Mouse (Mus musculus): Measurements from ENCODE around the gene Mga. TPM values are rescaled to one million over a fixed set of nuclear protein-coding genes. Genes with fewer than 3 reads are reported as not detected.

Mga gene
- polyA plus RNA-seq (2015; fragmentation: Nextera tagmentation; extraction: Ambion mirVana): 29.0 and 29.5 TPM in 2 replicates

- peak within 1 kb of the TSS; percentile 94 for H3K27ac ChIP-seq (ENCODE audit: low read length)
- peak within 1 kb of the TSS; percentile 73 for H3K4me3 ChIP-seq (replicated peaks; ENCODE audit: low read length)
- no peaks in the 10 kb centered on the region for H3K36me3 ChIP-seq (ENCODE audit: control insufficient read depth, insufficient read depth)
- no peaks in the 10 kb centered on the region for H3K9me3 ChIP-seq (ENCODE audit: control insufficient read depth, low read length)
- no peaks in the 10 kb centered on the region for H3K27me3 ChIP-seq (replicated peaks; ENCODE audit: control insufficient read depth, insufficient read depth, low read length)
- peak within 1 kb of the TSS; percentile 96 for H3K4me2 ChIP-seq (ENCODE audit: low read length)
- peak; percentile 97 for ATAC-seq
- WGBS: under 1% methylated on average over 58 of the region's 58 CpGs
- H3K9ac ChIP-seq (replicated peaks; ENCODE audit: low read depth, low read length): peak within 1 kb of the TSS; percentile 68
- peaks cover 12% of the 10 kb centered on the region for H3K4me1 ChIP-seq (replicated peaks; ENCODE audit: control insufficient read depth, insufficient read depth, low read length)
Measured at GRCm38 (mm10) chr2:119897090-119897732, at the start of gene Mga. Mga (plus strand) TSS chr2:119897228.

DNA sequence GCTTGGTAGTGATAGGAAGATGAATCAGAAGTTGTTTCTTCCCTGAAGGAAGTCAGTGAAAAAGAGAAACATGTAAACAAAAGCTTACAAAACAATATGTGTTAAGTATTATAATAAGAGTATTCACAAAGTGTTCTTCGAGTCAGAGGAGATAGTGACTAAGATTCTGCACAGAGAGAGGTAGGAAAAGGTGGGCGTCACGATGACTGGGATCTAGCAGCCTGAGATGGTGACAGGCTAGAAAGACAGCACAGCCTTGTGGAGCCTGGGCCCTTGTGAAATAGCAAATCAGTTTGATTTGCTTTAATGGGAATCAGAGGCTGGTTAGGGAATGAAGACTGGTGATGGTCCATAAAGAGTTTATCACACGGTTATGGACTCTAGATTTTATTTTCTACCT is 43.2 kb upstream of the Mga start:
- no peaks in the 10 kb centered on the region for H3K36me3 ChIP-seq (ENCODE audit: control insufficient read depth, insufficient read depth)
- H3K4me3 ChIP-seq (replicated peaks; ENCODE audit: low read length): no peak overlapping the region
- no peak overlapping the region for H3K9ac ChIP-seq (replicated peaks; ENCODE audit: low read depth, low read length)
- H3K4me2 ChIP-seq (ENCODE audit: low read length): no peak overlapping the region
- H3K27ac ChIP-seq (ENCODE audit: low read length): no peak overlapping the region
- no peaks in the 10 kb centered on the region for H3K9me3 ChIP-seq (ENCODE audit: control insufficient read depth, low read length)
- 90% methylated on average over 4 of the region's 4 CpGs for WGBS
- no peak for ATAC-seq
- no peaks in the 10 kb centered on the region for H3K27me3 ChIP-seq (replicated peaks; ENCODE audit: control insufficient read depth, insufficient read depth, low read length)
- H3K4me1 ChIP-seq (replicated peaks; ENCODE audit: control insufficient read depth, insufficient read depth, low read length): no peaks in the 10 kb centered on the region

DNA sequence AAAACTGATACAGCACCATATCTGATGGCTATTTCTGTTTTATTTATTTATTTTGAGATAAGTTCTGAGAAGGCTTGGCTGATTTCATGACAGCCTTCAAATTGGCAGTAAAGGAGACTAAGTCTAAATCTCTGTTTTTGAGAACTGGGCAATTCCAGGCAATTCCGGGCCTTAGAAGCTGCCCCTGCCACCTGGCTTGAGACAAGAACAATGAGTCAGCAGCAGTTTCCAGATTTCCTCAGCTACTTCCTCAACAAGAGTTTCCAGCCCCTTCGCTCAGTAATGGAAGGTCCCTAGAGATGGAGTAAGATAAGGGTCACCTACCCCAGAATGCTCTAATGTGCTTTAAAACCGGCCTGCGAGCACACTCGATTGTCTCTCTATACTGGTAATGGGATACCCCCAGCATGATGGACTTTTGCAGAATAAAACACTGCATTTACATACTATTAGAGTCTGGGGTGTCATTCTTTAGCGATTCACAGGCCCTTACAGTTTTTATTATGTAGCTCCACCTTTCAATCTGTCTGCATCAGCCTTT is 41.6 kb upstream of the Mga start:
- Histone ChIP-seq H3K4me2 (ENCODE audit: low read length) (no peak overlapping the region), H3K9me3 (ENCODE audit: control insufficient read depth, low read length) (no peaks in the 10 kb centered on the region), H3K4me3 (replicated peaks; ENCODE audit: low read length) (no peak overlapping the region), H3K27me3 (replicated peaks; ENCODE audit: control insufficient read depth, insufficient read depth, low read length) (no peaks in the 10 kb centered on the region), H3K27ac (ENCODE audit: low read length) (no peak overlapping the region), H3K4me1 (replicated peaks; ENCODE audit: control insufficient read depth, insufficient read depth, low read length) (no peaks in the 10 kb centered on the region), H3K9ac (replicated peaks; ENCODE audit: low read depth, low read length) (no peak overlapping the region), H3K36me3 (ENCODE audit: control insufficient read depth, insufficient read depth) (no peaks in the 10 kb centered on the region)
- ATAC-seq: no peak
- 73% methylated on average over 6 of the region's 6 CpGs for WGBS

- Histone ChIP-seq H3K27me3 (replicated peaks; ENCODE audit: control insufficient read depth, insufficient read depth, low read length) (no peaks in the 10 kb centered on the region), H3K4me3 (replicated peaks; ENCODE audit: low read length) (no peak overlapping the region), H3K4me1 (replicated peaks; ENCODE audit: control insufficient read depth, insufficient read depth, low read length) (no peaks in the 10 kb centered on the region), H3K4me2 (ENCODE audit: low read length) (no peak overlapping the region), H3K9me3 (ENCODE audit: control insufficient read depth, low read length) (no peaks in the 10 kb centered on the region), H3K9ac (replicated peaks; ENCODE audit: low read depth, low read length) (no peak overlapping the region), H3K27ac (ENCODE audit: low read length) (no peak overlapping the region), H3K36me3 (ENCODE audit: control insufficient read depth, insufficient read depth) (no peaks in the 10 kb centered on the region)
- WGBS: 86% methylated on average over 2 of the region's 2 CpGs
- no peak for ATAC-seq
Measured at GRCm38 (mm10) chr2:119857341-119857740, 39.7 kb upstream of the Mga start.

GRCm38 (mm10) chr2:119864484-119864883 is 32.5 kb upstream of the Mga start:
- H3K36me3 ChIP-seq (ENCODE audit: control insufficient read depth, insufficient read depth): no peaks in the 10 kb centered on the region
- no peak for ATAC-seq
- 76% methylated on average over 4 of the region's 4 CpGs for WGBS
- no peak overlapping the region for H3K4me3 ChIP-seq (replicated peaks; ENCODE audit: low read length)
- no peaks in the 10 kb centered on the region for H3K4me1 ChIP-seq (replicated peaks; ENCODE audit: control insufficient read depth, insufficient read depth, low read length)
- no peak overlapping the region for H3K9ac ChIP-seq (replicated peaks; ENCODE audit: low read depth, low read length)
- no peaks in the 10 kb centered on the region for H3K9me3 ChIP-seq (ENCODE audit: control insufficient read depth, low read length)
- no peak overlapping the region for H3K27ac ChIP-seq (ENCODE audit: low read length)
- no peaks in the 10 kb centered on the region for H3K27me3 ChIP-seq (replicated peaks; ENCODE audit: control insufficient read depth, insufficient read depth, low read length)
- no peak overlapping the region for H3K4me2 ChIP-seq (ENCODE audit: low read length)

- no peaks in the 10 kb centered on the region for H3K27me3 ChIP-seq (replicated peaks; ENCODE audit: control insufficient read depth, insufficient read depth, low read length)
- peak overlapping the region; percentile 54 for H3K4me3 ChIP-seq (replicated peaks; ENCODE audit: low read length)
- under 1% methylated on average over 72 of the region's 73 CpGs for WGBS
- H3K9me3 ChIP-seq (ENCODE audit: control insufficient read depth, low read length): no peaks in the 10 kb centered on the region
- H3K4me2 ChIP-seq (ENCODE audit: low read length): peak overlapping the region; percentile 81
- H3K27ac ChIP-seq (ENCODE audit: low read length): peak overlapping the region; percentile 89
- peak; percentile 92 for ATAC-seq
- peak overlapping the region; percentile 64 for H3K9ac ChIP-seq (replicated peaks; ENCODE audit: low read depth, low read length)
- H3K4me1 ChIP-seq (replicated peaks; ENCODE audit: control insufficient read depth, insufficient read depth, low read length): peaks cover 8% of the 10 kb centered on the region
- H3K36me3 ChIP-seq (ENCODE audit: control insufficient read depth, insufficient read depth): no peaks in the 10 kb centered on the region
Measured at GRCm38 (mm10) chr2:119872371-119873104, 24.5 kb upstream of the Mga start.

GRCm38 (mm10) chr2:119873105-119873464 is 23.9 kb upstream of the Mga start:
- Histone ChIP-seq H3K4me3 (replicated peaks; ENCODE audit: low read length) (peak overlapping the region; percentile 54), H3K9ac (replicated peaks; ENCODE audit: low read depth, low read length) (peak overlapping the region; percentile 64), H3K9me3 (ENCODE audit: control insufficient read depth, low read length) (no peaks in the 10 kb centered on the region), H3K27me3 (replicated peaks; ENCODE audit: control insufficient read depth, insufficient read depth, low read length) (no peaks in the 10 kb centered on the region), H3K4me2 (ENCODE audit: low read length) (peak overlapping the region; percentile 81), H3K4me1 (replicated peaks; ENCODE audit: control insufficient read depth, insufficient read depth, low read length) (peaks cover 8% of the 10 kb centered on the region), H3K27ac (ENCODE audit: low read length) (peak overlapping the region; percentile 89), H3K36me3 (ENCODE audit: control insufficient read depth, insufficient read depth) (no peaks in the 10 kb centered on the region)
- WGBS: under 1% methylated on average over 39 of the region's 39 CpGs
- ATAC-seq: peak; percentile 94

DNA sequence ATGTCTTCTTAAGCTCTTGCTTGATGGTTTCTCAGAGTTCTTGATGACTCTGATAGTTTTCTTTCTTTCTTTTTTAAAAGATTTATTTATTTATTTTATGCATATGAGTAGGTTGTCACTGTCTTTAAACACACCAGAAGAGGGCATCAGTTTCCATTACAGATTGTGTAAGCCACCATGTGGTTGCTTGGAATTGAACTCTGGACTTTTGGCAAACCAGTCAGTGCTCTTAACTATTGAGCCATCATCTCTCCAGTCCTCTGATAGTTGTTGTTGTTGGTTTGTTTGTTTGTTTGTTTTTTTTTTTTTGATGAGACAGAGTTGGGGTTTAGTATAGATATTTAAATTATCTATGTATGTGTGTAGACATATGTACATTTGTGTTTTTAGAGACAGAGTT is 21.0 kb upstream of the Mga start:
- Histone ChIP-seq H3K27me3 (replicated peaks; ENCODE audit: control insufficient read depth, insufficient read depth, low read length) (no peaks in the 10 kb centered on the region), H3K4me2 (ENCODE audit: low read length) (no peak overlapping the region), H3K9me3 (ENCODE audit: control insufficient read depth, low read length) (no peaks in the 10 kb centered on the region), H3K4me1 (replicated peaks; ENCODE audit: control insufficient read depth, insufficient read depth, low read length) (peaks cover 8% of the 10 kb centered on the region), H3K36me3 (ENCODE audit: control insufficient read depth, insufficient read depth) (no peaks in the 10 kb centered on the region), H3K27ac (ENCODE audit: low read length) (no peak overlapping the region), H3K9ac (replicated peaks; ENCODE audit: low read depth, low read length) (no peak overlapping the region), H3K4me3 (replicated peaks; ENCODE audit: low read length) (no peak overlapping the region)
- no peak for ATAC-seq

GRCm38 (mm10) chr2:119887201-119887600 is 9.8 kb upstream of the Mga start:
- H3K9ac ChIP-seq (replicated peaks; ENCODE audit: low read depth, low read length): no peak overlapping the region
- no peak overlapping the region for H3K4me2 ChIP-seq (ENCODE audit: low read length)
- ATAC-seq: no peak
- no peak overlapping the region for H3K27ac ChIP-seq (ENCODE audit: low read length)
- no peaks in the 10 kb centered on the region for H3K36me3 ChIP-seq (ENCODE audit: control insufficient read depth, insufficient read depth)
- H3K4me3 ChIP-seq (replicated peaks; ENCODE audit: low read length): no peak overlapping the region
- H3K27me3 ChIP-seq (replicated peaks; ENCODE audit: control insufficient read depth, insufficient read depth, low read length): no peaks in the 10 kb centered on the region
- no peaks in the 10 kb centered on the region for H3K9me3 ChIP-seq (ENCODE audit: control insufficient read depth, low read length)
- 95% methylated on average over 3 of the region's 3 CpGs for whole genome bisulfite sequencing
- no peaks in the 10 kb centered on the region for H3K4me1 ChIP-seq (replicated peaks; ENCODE audit: control insufficient read depth, insufficient read depth, low read length)
